ENCODE assay signal across 24 mouse cellular contexts in genomic region chr3:136379741-136380398, GRCm38 (mm10). TPM values are rescaled to one million over a fixed set of nuclear protein-coding genes. Genes with fewer than 3 reads are reported as not detected.
DNase-seq lines count a peak whose midpoint lies in the region; ATAC-seq and TF ChIP-seq lines count a peak whose summit lies in the region.
"Had no signal": no experiment of that assay in that cellular context is flagged by ENCODE, and none has a peak within 500 bp of the region (broad histone marks: within the 10 kb centered on the region; RNA-seq: fewer than 3 reads in every experiment).

No protein-coding gene starts in this region.

- DNase-seq in frontal cortex, postnatal 25 days (ENCODE audit: low spot score in 2 of 2): no peak
- peak in 1 of 2 experiments; percentile 32 for DNase-seq in left cerebral cortex, adult 2 months (ENCODE audit: extremely low spot score in 1 of 2, low spot score in 2 of 2)
- no peak for DNase-seq in left cerebral cortex, postnatal 4 days
- DNase-seq in MEL (ENCODE audit: low read depth, low spot score): peak; percentile 1
- peak; percentile 35 to 46 for DNase-seq in left cerebral cortex, postnatal 36 days (ENCODE audit: low spot score in 2 of 2)
- DNase-seq in cerebellum, postnatal 36 days: no peak
- DNase-seq: adrenal gland, postnatal 10 days; cerebellum, adult 2 months; cerebellum, postnatal 25 days; kidney, adult 9 months; kidney, postnatal 14 days; liver, postnatal 0 days; thymus, postnatal 25 days had no signal

- TF ChIP-seq CTCF in left cerebral cortex, adult 2 months (IDR thresholded peaks at IDR 0.05): no peak
- TF ChIP-seq CTCF in MEL (IDR thresholded peaks at IDR 0.05 in 2 of 3, conservative IDR thresholded peaks at IDR 0.05 in 1 of 3; ENCODE audit: control insufficient read depth in 1 of 3, insufficient read depth in 1 of 3, low read depth in 2 of 3, low read length in 3 of 3, poor library complexity in 1 of 3, severe bottlenecking in 1 of 3): no peak

- no peaks in the 10 kb centered on the region for H3K9me3 ChIP-seq in MEL (replicated peaks; ENCODE audit: insufficient read depth, low read length)
- H3K9me3 ChIP-seq: embryonic facial prominence, embryonic 15.5 days; heart, embryonic 10.5 days; hindbrain, embryonic 15.5 days; limb, embryonic 12.5 days; midbrain, embryonic 10.5 days; neural tube, embryonic 13.5 days had no signal

- TF ChIP-seq POLR2A in MEL (IDR thresholded peaks at IDR 0.05; ENCODE audit: control insufficient read depth in 1 of 2, insufficient read depth in 1 of 2, low read depth in 1 of 2, low read length in 2 of 2, poor library complexity in 1 of 2): no peak

- no peak overlapping the region for H3K9ac ChIP-seq in MEL (ENCODE audit: control insufficient read depth, low read depth, low read length, poor library complexity, severe bottlenecking)
- H3K9ac ChIP-seq: embryonic facial prominence, embryonic 15.5 days; hindbrain, embryonic 15.5 days; limb, embryonic 12.5 days; liver, postnatal 0 days; neural tube, embryonic 13.5 days had no signal

- no peak for TF ChIP-seq RAD21 in MEL (IDR thresholded peaks at IDR 0.05; ENCODE audit: low read depth, low read length)

- H3K4me3 ChIP-seq in left cerebral cortex, adult 2 months: no peak overlapping the region
- no peak overlapping the region for H3K4me3 ChIP-seq in MEL (ENCODE audit: control insufficient read depth in 1 of 2, insufficient read depth in 1 of 2, low read depth in 2 of 2, low read length in 2 of 2)
- H3K4me3 ChIP-seq: embryonic facial prominence, embryonic 15.5 days; heart, embryonic 10.5 days; hindbrain, embryonic 15.5 days; limb, embryonic 12.5 days; midbrain, embryonic 10.5 days; myocyte; neural tube, embryonic 13.5 days had no signal

- intact Hi-C loops in left cerebral cortex, adult 2 months (cut with DNase I): loop anchor here (2.0 to 10.0 kb wide), 6 partner anchors 71 to 493 kb away; no protein-coding TSS in a partner anchor
- intact Hi-C loops in left cerebral cortex, postnatal 4 days (cut with DNase I): no loop called here
- intact Hi-C loops in left cerebral cortex, postnatal 36 days (cut with DNase I): loop anchor here (10.0 kb wide), 1 partner anchor 585 kb away; no protein-coding TSS in a partner anchor

- peak overlapping the region; percentile 83 for H3K27ac ChIP-seq in left cerebral cortex, adult 2 months
- no peak overlapping the region for H3K27ac ChIP-seq in MEL (ENCODE audit: control insufficient read depth, low read depth, low read length)
- H3K27ac ChIP-seq: embryonic facial prominence, embryonic 15.5 days; heart, embryonic 10.5 days; hindbrain, embryonic 15.5 days; limb, embryonic 12.5 days; midbrain, embryonic 10.5 days; neural tube, embryonic 13.5 days had no signal

- no peak for TF ChIP-seq EP300 in MEL (IDR thresholded peaks at IDR 0.05; ENCODE audit: low read depth in 1 of 2, low read length in 2 of 2)

- peak; percentile 77 for ATAC-seq in frontal cortex, adult (ENCODE audit: low TSS enrichment)
- ATAC-seq: forebrain, embryonic 14.5 days; liver, postnatal 0 days; lung, postnatal 0 days; midbrain, embryonic 16.5 days had no signal

- H3K79me2 ChIP-seq in MEL (ENCODE audit: control insufficient read depth, insufficient read depth, low read length, poor library complexity): no peaks in the 10 kb centered on the region

- no peaks in the 10 kb centered on the region for H3K36me3 ChIP-seq in MEL (ENCODE audit: control insufficient read depth in 1 of 2, insufficient read depth in 2 of 2, low read length in 2 of 2)
- H3K36me3 ChIP-seq: embryonic facial prominence, embryonic 15.5 days; heart, embryonic 10.5 days; hindbrain, embryonic 15.5 days; limb, embryonic 12.5 days; midbrain, embryonic 10.5 days; neural tube, embryonic 13.5 days had no signal

- H3K27me3 ChIP-seq in MEL (ENCODE audit: control insufficient read depth in 1 of 2, insufficient read depth in 2 of 2, low read length in 2 of 2): no peaks in the 10 kb centered on the region
- H3K27me3 ChIP-seq: embryonic facial prominence, embryonic 15.5 days; hindbrain, embryonic 15.5 days; neural tube, embryonic 13.5 days had no signal

- no peaks in the 10 kb centered on the region for H3K4me1 ChIP-seq in MEL (ENCODE audit: control insufficient read depth in 1 of 2, insufficient read depth in 2 of 2, low read length in 2 of 2)
- H3K4me1 ChIP-seq: embryonic facial prominence, embryonic 15.5 days; hindbrain, embryonic 15.5 days; limb, embryonic 12.5 days; midbrain, embryonic 10.5 days; neural tube, embryonic 13.5 days had no signal

TF ChIP-seq in MEL, 35 proteins besides CTCF, POLR2A, EP300 and RAD21:
- TF ChIP-seq GABPA (IDR thresholded peaks at IDR 0.05; ENCODE audit: low read depth, low read length) (no peak), RCOR1 (IDR thresholded peaks at IDR 0.05; ENCODE audit: low read depth, low read length) (no peak), HCFC1 (IDR thresholded peaks at IDR 0.05; ENCODE audit: low read depth, low read length) (no peak), NELFE (IDR thresholded peaks at IDR 0.05; ENCODE audit: low read depth, low read length) (no peak), MYB (IDR thresholded peaks at IDR 0.05; ENCODE audit: low read depth, low read length) (no peak), CHD1 (IDR thresholded peaks at IDR 0.05; ENCODE audit: low read depth, low read length) (no peak), UBTF (IDR thresholded peaks at IDR 0.05; ENCODE audit: borderline replicate concordance, insufficient read depth, low read depth, low read length) (no peak), POLR2AphosphoS2 (IDR thresholded peaks at IDR 0.05; ENCODE audit: low read length) (no peak), TAL1 (IDR thresholded peaks at IDR 0.05; ENCODE audit: low read length) (no peak), MYC (IDR thresholded peaks at IDR 0.05; ENCODE audit: low read depth, low read length) (no peak), SIN3A (IDR thresholded peaks at IDR 0.05; ENCODE audit: low read length) (no peak), KAT2A (conservative IDR thresholded peaks at IDR 0.05; ENCODE audit: low read depth, low read length) (no peak), TCF12 (IDR thresholded peaks at IDR 0.05; ENCODE audit: low read depth, low read length) (no peak), USF2 (IDR thresholded peaks at IDR 0.05; ENCODE audit: borderline replicate concordance in 1 of 2, insufficient read depth in 1 of 2, low read depth in 1 of 2, low read length in 2 of 2) (no peak), CHD2 (IDR thresholded peaks at IDR 0.05; ENCODE audit: low read length) (no peak)

RNA-seq across cellular contexts. Expression of gene Bank1, which starts 54.0 kb away (rescaled TPM):
- 1 to 10 TPM in 1 of 2 experiments, under 1 TPM in 1; 0.97 to 1.3 TPM for total RNA-seq in left cerebral cortex, adult 2 months (2021)
- total RNA-seq in left cerebral cortex, postnatal 4 days (2021): under 1 TPM; 0.44 to 0.58 TPM
- not detected in 2 replicates for total RNA-seq in MEL (2012; rRNA removed)
- not detected for polyA plus RNA-seq in MEL (2012; ENCODE audit: insufficient read depth in 1 of 2, insufficient read length in 2 of 2, low read depth in 1 of 2, low replicate concordance in 2 of 2, missing spikeins in 1 of 2)
- total RNA-seq in left cerebral cortex, postnatal 36 days (2021): 1 to 10 TPM in 1 of 2 experiments, under 1 TPM in 1; 0.72 to 1.2 TPM
- polyA plus RNA-seq: myocyte had no signal

Comparison
In these comparisons a context has a peak if more than half of its experiments do, and no peak if none do; other contexts are left out.
1. DNase-seq: peak in MEL (single experiment) and left cerebral cortex, postnatal 36 days (2 of 2); none in frontal cortex, postnatal 25 days (0 of 2), left cerebral cortex, postnatal 4 days (single experiment) and cerebellum, postnatal 36 days (0 of 2).